Mouse (Mus musculus): ENCODE measurements around the gene Prss34.
A peak's percentile ranks its signal among the peaks of the same experiment; 100 is the strongest.

Gene Prss34

DNA sequence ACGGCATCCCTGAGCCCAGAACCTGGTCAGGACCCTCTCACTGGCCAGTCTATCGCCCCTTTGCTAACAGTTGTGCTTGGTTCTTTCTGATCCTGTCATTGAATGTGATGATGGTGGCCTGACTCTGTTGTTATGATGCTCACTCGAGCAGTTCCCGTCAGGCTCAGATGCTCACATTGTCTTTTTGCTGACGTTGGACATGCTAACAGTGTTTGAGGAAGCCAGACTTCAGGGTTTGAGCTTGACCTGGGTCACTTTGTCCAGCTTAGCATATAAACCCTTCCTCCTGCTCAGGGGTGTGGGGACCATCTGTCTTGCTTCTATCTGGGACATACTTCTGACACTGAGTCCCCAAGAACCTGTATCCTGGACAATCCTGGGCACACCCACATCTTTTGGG, 20.2 kb downstream of the Prss34 start, which contains the start of gene Prss29:
TSS of gene Prss29 (plus strand) at position 301 of the 400 bp plus-strand sequence.
- no peak for DNase-seq (ENCODE audit: low spot score in 2 of 2)

DNA sequence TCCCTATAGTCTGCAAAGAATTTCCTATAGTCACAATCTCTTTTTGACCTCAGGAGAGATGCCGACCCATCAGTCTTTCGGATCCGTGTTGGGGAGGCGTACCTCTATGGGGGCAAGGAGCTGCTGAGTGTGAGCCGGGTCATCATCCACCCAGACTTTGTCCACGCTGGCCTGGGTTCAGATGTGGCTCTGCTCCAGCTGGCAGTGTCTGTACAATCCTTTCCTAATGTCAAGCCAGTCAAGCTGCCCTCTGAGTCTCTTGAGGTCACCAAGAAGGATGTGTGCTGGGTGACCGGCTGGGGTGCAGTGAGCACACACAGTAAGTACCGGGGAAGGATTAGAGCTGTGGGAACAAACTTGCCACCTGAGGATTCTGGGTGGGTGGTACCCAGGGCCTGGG, 22.6 kb downstream of the Prss34 start:
- no peak for DNase-seq (ENCODE audit: low spot score in 2 of 2)

DNA sequence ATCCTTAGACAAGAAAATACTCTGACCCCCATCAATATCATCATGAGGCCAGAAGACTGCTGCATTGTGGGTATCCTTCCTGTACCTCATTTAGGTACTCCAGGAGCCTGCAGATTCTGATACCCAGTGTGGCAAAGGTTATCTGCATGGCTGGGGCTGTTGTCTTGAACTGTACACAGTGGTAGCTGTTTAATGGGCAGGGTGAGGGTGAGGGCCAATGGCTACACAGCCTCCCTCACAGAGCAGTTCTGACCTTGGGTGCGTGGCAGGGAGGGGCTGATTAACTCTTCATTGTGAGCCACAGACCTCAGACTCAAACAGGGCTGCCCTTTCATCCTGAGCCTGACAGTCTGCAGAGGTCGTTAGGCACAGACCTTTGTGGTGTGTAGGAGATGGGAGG, 24.7 kb downstream of the Prss34 start:
- DNase-seq (ENCODE audit: low spot score in 2 of 2): no peak

DNA sequence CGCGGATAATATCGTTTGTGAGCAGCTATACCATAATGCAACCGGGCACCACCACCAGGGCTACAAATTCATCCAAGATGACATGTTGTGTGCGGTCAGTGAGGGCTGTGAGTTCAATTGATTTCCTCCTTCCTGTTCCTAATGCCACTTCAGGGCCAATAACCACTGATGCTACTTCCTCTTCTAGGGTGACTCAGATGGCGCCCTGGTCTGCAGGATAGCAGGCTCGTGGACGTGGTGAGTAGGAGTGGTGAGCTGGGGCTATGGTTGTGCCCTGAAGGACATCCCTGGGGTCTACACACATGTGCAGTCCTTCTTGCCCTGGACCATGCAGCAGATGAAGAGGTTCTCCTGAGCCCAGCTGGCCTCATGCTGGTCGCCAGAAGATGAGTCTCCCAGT, 34.1 kb downstream of the Prss34 start:
- no peak for DNase-seq (ENCODE audit: low spot score in 2 of 2)

DNA sequence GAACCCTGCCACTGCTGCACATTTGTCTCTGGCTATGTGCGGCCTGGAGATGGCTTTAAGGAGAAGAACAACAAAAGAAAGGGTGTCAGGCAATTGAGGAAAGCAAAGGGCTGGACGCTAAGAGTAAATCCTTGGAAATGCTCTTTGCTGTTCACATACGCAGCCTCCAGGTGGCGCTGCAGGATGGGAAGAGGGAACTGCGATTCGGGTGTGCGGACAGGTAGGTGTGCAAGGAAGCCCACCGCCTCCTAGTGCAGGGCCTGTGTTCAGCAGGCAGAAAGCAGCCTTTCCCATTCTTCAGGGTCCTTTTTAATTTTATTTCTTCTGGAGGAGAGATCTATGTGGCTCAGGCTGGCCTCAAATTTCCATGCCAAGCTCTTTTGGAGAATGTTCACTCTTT, 35.7 kb downstream of the Prss34 start:
- peak; percentile 41 to 42 for DNase-seq (ENCODE audit: low spot score in 2 of 2)

DNA sequence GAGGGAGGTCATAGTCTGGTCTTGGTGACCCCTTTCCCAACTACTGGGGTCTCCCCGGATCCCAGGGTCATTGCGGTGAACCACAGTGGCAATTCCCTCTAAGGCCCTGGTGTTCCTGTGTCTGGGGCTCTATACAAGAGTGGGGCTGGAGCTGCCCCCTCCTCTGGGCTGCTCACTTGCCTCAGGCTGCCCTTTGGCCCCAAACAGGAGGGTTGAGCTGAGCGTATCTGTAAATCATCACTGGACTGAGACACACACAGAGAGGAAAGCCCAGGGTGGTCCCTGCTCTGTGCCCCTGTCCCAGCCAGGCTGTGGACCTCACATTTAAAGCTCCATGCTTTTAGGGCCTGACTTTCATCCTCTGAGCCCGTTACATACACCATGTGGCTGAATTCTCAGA, 40.0 kb downstream of the Prss34 start:
- no peak for DNase-seq (ENCODE audit: low spot score in 2 of 2)

DNA sequence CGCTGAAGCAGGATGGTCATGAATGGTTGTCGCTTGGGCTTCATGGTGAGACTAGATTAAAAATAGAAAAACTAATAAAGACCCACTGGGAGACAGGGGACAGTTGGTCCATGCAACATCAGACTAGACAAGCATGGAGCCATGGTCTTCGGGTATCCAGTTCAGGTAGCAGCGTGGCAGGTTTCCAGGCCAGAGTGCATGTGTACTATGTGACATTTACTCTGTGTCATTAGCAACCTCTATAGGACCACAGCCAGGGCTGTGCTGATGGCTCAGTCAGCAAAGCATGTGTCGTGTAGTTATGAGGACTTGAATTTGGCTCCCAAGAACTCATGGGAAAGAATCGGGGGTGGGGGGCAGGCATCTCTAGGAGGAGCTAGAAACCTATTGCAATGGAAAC, 41.8 kb downstream of the Prss34 start:
- DNase-seq (ENCODE audit: low spot score in 2 of 2): no peak

DNA sequence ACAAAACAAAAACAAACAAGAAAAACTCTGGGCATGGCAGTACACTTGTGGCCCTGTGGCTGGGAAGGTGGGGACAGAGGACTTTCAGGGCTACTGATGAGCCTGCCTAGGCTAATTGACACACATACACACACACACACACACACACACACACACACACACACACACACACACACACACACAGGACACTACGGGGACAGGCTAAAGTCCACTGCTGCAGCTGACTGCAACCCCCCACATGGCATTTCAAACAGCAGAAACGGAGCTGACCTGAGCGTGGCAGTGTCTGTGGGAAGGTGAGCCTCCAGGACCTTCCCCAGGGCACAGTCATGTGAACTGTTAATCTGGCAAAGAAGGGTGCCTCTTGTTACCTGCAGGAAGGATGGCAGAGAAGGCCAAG, 43.3 kb downstream of the Prss34 start:
- no peak for DNase-seq (ENCODE audit: low spot score in 2 of 2)

DNA sequence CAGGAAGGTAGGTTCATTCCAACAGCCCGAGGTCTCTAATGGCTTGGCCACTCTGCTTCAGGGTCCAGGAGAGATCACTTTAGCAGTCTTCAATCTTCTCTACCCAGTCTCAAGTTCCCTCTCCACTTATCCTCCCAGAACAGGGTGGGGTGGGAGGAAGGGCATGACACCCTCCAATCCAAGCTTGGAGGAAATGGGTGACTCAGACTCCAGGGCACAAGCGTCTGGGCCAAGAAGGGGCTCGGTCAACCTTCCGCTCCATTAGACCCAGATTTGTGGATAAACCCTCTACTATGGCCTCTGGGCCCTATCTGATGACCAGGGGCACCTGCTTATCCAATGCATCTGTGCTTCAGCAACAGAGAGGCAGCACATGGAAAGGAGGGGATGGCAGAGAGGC, 47.3 kb downstream of the Prss34 start, which contains the start of gene Tpsab1:
TSS of gene Tpsab1 (minus strand) at position 101 of the 400 bp plus-strand sequence.
- no peak for DNase-seq (ENCODE audit: low spot score in 2 of 2)
